Mouse (Mus musculus) liver, embryonic 16.5 days (tissue): ENCODE measurements around the gene Tapbpl. TPM values are rescaled to one million over a fixed set of nuclear protein-coding genes. Genes with fewer than 3 reads are reported as not detected.

ENCODE experiments used
- ATAC-seq: fragments of 200-750 bp; cut with Nextera tagmentation; 2 replicates; pipeline ENCODE4 v1.8.0; 2017; ENCODE audit warnings: low read depth, mild to moderate bottlenecking, moderate number of reproducible peaks, moderate library complexity
- H3K27ac ChIP-seq: fragments of 300-500 bp; sonication (generic); 2 replicates; pipeline ENCODE4 v1.5.1; 2014; ENCODE audit warnings: mild to moderate bottlenecking, low read length
- H3K27me3 ChIP-seq: fragments of 300-500 bp; sonication (generic); 2 replicates; pipeline ENCODE4 v1.6.1; 2014; ENCODE audit warnings: low read depth, low read length, mixed read lengths; ENCODE audit not compliant: control insufficient read depth, insufficient read depth
- H3K36me3 ChIP-seq: fragments of 300-500 bp; sonication (generic); 2 replicates; pipeline ENCODE4 v1.6.1; 2014; ENCODE audit warnings: mild to moderate bottlenecking; ENCODE audit not compliant: control insufficient read depth, insufficient read depth
- H3K4me1 ChIP-seq: fragments of 300-500 bp; sonication (generic); 2 replicates; pipeline ENCODE4 v1.6.1; 2014; ENCODE audit warnings: low read depth, low read length, mixed read lengths; ENCODE audit not compliant: control insufficient read depth
- H3K4me2 ChIP-seq: fragments of 300-500 bp; sonication (generic); 2 replicates; pipeline ENCODE4 v1.6.1; 2014; ENCODE audit warnings: low read depth, low read length, mixed read lengths
- H3K4me3 ChIP-seq: fragments of 300-500 bp; sonication (generic); 2 replicates; pipeline ENCODE4 v1.5.1; 2014; ENCODE audit warnings: low read depth, mild to moderate bottlenecking, low read length
- H3K9ac ChIP-seq: fragments of 300-500 bp; sonication (generic); 2 replicates; pipeline ENCODE4 v1.6.1; 2014; ENCODE audit warnings: low read depth, low read length
- H3K9me3 ChIP-seq: fragments of 300-500 bp; sonication (generic); replicated peaks from 2 replicates; pipeline ENCODE4 v1.6.1; 2016; ENCODE audit warnings: low read length; ENCODE audit not compliant: control insufficient read depth
- WGBS: fragments of 180-500 bp; shearing (Covaris S2); extraction: QIAGEN DNeasy Blood & Tissue Kit; methylation state at CpG from one replicate; pipeline ENCODE4 v1.1.7; 2014; ENCODE audit not compliant: insufficient replicate concordance; 5-methylcytosine and 5-hydroxymethylcytosine counted together
- polyA plus RNA-seq: library from polyadenylated mRNA; unstranded; fragments of >200 nt; fragmentation: Nextera tagmentation; extraction: Ambion mirVana; gene quantifications from 2 replicates; pipeline ENCODE4 v1.2.1, GENCODE M21; 2015

Tapbpl gene
- polyA plus RNA-seq, 1 experiment from 2014 or later, result 9.7 TPM

GRCm38 (mm10) chr6:125266091-125266490, 34.4 kb upstream of the Tapbpl start:
- H3K36me3 ChIP-seq, result no peaks in the 10 kb centered on the region
- H3K4me2 ChIP-seq, result no peak overlapping the region
- 69% methylated on average over 13 of the region's 13 CpGs for WGBS
- H3K4me1 ChIP-seq, result peaks cover under 1% of the 10 kb centered on the region
- no peak for ATAC-seq
- no peak overlapping the region for H3K27ac ChIP-seq
- H3K27me3 ChIP-seq, result no peaks in the 10 kb centered on the region
- no peak overlapping the region for H3K4me3 ChIP-seq
- no peak overlapping the region for H3K9ac ChIP-seq
- H3K9me3 ChIP-seq, result no peaks in the 10 kb centered on the region

GRCm38 (mm10) chr6:125265239-125265638, 33.6 kb upstream of the Tapbpl start:
- Histone ChIP-seq H3K27me3 (no peaks in the 10 kb centered on the region), H3K27ac (no peak overlapping the region), H3K9me3 (no peaks in the 10 kb centered on the region), H3K36me3 (no peaks in the 10 kb centered on the region), H3K4me1 (no peaks in the 10 kb centered on the region; the same call in 1 of the 2 replicates), H3K4me2 (no peak overlapping the region), H3K4me3 (no peak overlapping the region), H3K9ac (no peak overlapping the region)
- WGBS, result 34% methylated on average over 10 of the region's 10 CpGs
- no peak for ATAC-seq

GRCm38 (mm10) chr6:125264219-125264618, 32.6 kb upstream of the Tapbpl start:
- no peak overlapping the region for H3K4me3 ChIP-seq
- no peaks in the 10 kb centered on the region for H3K27me3 ChIP-seq
- H3K27ac ChIP-seq, result no peak overlapping the region
- H3K9ac ChIP-seq, result no peak overlapping the region
- WGBS, result 75% methylated on average over 9 of the region's 9 CpGs
- no peaks in the 10 kb centered on the region for H3K4me1 ChIP-seq
- no peak for ATAC-seq
- H3K9me3 ChIP-seq, result no peaks in the 10 kb centered on the region
- H3K4me2 ChIP-seq, result no peak overlapping the region
- H3K36me3 ChIP-seq, result no peaks in the 10 kb centered on the region

- no peaks in the 10 kb centered on the region for H3K36me3 ChIP-seq
- ATAC-seq, result no peak
- H3K27me3 ChIP-seq, result no peaks in the 10 kb centered on the region
- H3K4me1 ChIP-seq, result no peaks in the 10 kb centered on the region
- H3K4me2 ChIP-seq, result no peak overlapping the region
- no peak overlapping the region for H3K4me3 ChIP-seq
- H3K9ac ChIP-seq, result no peak overlapping the region
- 67% methylated on average over 10 of the region's 10 CpGs for WGBS
- no peaks in the 10 kb centered on the region for H3K9me3 ChIP-seq
- no peak overlapping the region for H3K27ac ChIP-seq
Observed at GRCm38 (mm10) chr6:125260006-125260555, 28.4 kb upstream of the Tapbpl start.

GRCm38 (mm10) chr6:125256222-125256966, 24.7 kb upstream of the Tapbpl start:
- Histone ChIP-seq H3K9me3 (no peaks in the 10 kb centered on the region), H3K27me3 (no peaks in the 10 kb centered on the region), H3K27ac (no peak overlapping the region), H3K4me2 (no peak overlapping the region), H3K36me3 (no peaks in the 10 kb centered on the region), H3K9ac (no peak overlapping the region), H3K4me3 (no peak overlapping the region), H3K4me1 (no peaks in the 10 kb centered on the region; the same call in 1 of the 2 replicates)
- ATAC-seq, result no peak
- WGBS, result 55% methylated on average over 8 of the region's 8 CpGs

- Histone ChIP-seq H3K27me3 (no peaks in the 10 kb centered on the region), H3K9me3 (no peaks in the 10 kb centered on the region), H3K36me3 (no peaks in the 10 kb centered on the region), H3K9ac (no peak overlapping the region), H3K4me1 (no peaks in the 10 kb centered on the region; the same call in 1 of the 2 replicates), H3K4me3 (no peak overlapping the region), H3K27ac (no peak overlapping the region), H3K4me2 (no peak overlapping the region)
- WGBS, result 69% methylated on average over 7 of the region's 7 CpGs
- ATAC-seq, result no peak
Observed at GRCm38 (mm10) chr6:125255516-125256044, 23.9 kb upstream of the Tapbpl start.

GRCm38 (mm10) chr6:125253863-125254715, 22.4 kb upstream of the Tapbpl start:
- H3K36me3 ChIP-seq, result no peaks in the 10 kb centered on the region
- 29% methylated on average over 14 of the region's 14 CpGs for WGBS
- ATAC-seq, result no peak
- H3K27ac ChIP-seq, result no peak overlapping the region
- H3K4me1 ChIP-seq, result no peaks in the 10 kb centered on the region; the same call in 1 of the 2 replicates
- H3K9ac ChIP-seq, result no peak overlapping the region
- H3K9me3 ChIP-seq, result no peaks in the 10 kb centered on the region
- H3K4me2 ChIP-seq, result no peak overlapping the region
- no peaks in the 10 kb centered on the region for H3K27me3 ChIP-seq
- H3K4me3 ChIP-seq, result no peak overlapping the region

- Histone ChIP-seq H3K36me3 (no peaks in the 10 kb centered on the region), H3K9ac (no peak overlapping the region), H3K4me3 (no peak overlapping the region), H3K9me3 (no peaks in the 10 kb centered on the region), H3K27ac (no peak overlapping the region), H3K4me1 (no peaks in the 10 kb centered on the region; the same call in 1 of the 2 replicates), H3K4me2 (no peak overlapping the region), H3K27me3 (no peaks in the 10 kb centered on the region)
- 69% methylated on average over 8 of the region's 8 CpGs for WGBS
- ATAC-seq, result no peak
Observed at GRCm38 (mm10) chr6:125252711-125253110, 21.1 kb upstream of the Tapbpl start.
